Mouse (Mus musculus) ES-Bruce4 (cell line): ENCODE measurements at regions not wholly inside any gene's neighbourhood (a gene's known extent, or its start where the extent isn't known, plus 50 kb on each side); places are given as distances from the start of the nearest gene placed in this dataset.
"Not testable (repeated sequence)": the region's sequence is repeated elsewhere in the genome, so short reads cannot be mapped to it uniquely, and the experiment has no call there.

Source experiments
- H3K27ac ChIP-seq: 2 replicates; pipeline ENCODE4 v1.5.1; 2012; ENCODE audit warnings: low read length, inconsistent platforms; ENCODE audit not compliant: insufficient read depth
- H3K27me3 ChIP-seq: 2 replicates; pipeline ENCODE4 v1.6.1; 2012; ENCODE audit warnings: mild to moderate bottlenecking, low read length, inconsistent platforms; ENCODE audit not compliant: control insufficient read depth, poor library complexity, insufficient read depth, severe bottlenecking
- H3K36me3 ChIP-seq: 2 replicates; pipeline ENCODE4 v1.6.1; 2012; ENCODE audit warnings: inconsistent platforms, mild to moderate bottlenecking, low read length, moderate library complexity; ENCODE audit not compliant: control insufficient read depth, poor library complexity, insufficient read depth, severe bottlenecking
- H3K4me1 ChIP-seq: one replicate; pipeline ENCODE4 v1.8.1; 2011; ENCODE audit warnings: low read length; ENCODE audit not compliant: control insufficient read depth, insufficient read depth
- H3K4me3 ChIP-seq: 2 replicates; pipeline ENCODE4 v1.5.1; 2011; ENCODE audit warnings: low read depth, mild to moderate bottlenecking, low read length
- H3K9ac ChIP-seq: 2 replicates; pipeline ENCODE4 v1.6.1; 2012; ENCODE audit warnings: low read depth, mild to moderate bottlenecking, inconsistent platforms; ENCODE audit not compliant: poor library complexity, severe bottlenecking
- H3K9me3 ChIP-seq: replicated peaks from 2 replicates; pipeline ENCODE4 v1.6.1; 2012; ENCODE audit warnings: mild to moderate bottlenecking, low read length, inconsistent platforms; ENCODE audit not compliant: control insufficient read depth, poor library complexity, insufficient read depth, severe bottlenecking
- CTCF ChIP-seq: IDR thresholded peaks from one replicate; pipeline ENCODE4 v1.8.1; 2011; ENCODE audit warnings: low read depth, low read length
- EP300 ChIP-seq: IDR thresholded peaks from 2 replicates; pipeline ENCODE4 v1.6.1; 2011; ENCODE audit warnings: low read depth, low read length; ENCODE audit not compliant: insufficient read depth
- POLR2A ChIP-seq: IDR thresholded peaks from one replicate; pipeline ENCODE4 v1.8.1; 2011; ENCODE audit warnings: low read length; ENCODE audit not compliant: insufficient read depth

DNA sequence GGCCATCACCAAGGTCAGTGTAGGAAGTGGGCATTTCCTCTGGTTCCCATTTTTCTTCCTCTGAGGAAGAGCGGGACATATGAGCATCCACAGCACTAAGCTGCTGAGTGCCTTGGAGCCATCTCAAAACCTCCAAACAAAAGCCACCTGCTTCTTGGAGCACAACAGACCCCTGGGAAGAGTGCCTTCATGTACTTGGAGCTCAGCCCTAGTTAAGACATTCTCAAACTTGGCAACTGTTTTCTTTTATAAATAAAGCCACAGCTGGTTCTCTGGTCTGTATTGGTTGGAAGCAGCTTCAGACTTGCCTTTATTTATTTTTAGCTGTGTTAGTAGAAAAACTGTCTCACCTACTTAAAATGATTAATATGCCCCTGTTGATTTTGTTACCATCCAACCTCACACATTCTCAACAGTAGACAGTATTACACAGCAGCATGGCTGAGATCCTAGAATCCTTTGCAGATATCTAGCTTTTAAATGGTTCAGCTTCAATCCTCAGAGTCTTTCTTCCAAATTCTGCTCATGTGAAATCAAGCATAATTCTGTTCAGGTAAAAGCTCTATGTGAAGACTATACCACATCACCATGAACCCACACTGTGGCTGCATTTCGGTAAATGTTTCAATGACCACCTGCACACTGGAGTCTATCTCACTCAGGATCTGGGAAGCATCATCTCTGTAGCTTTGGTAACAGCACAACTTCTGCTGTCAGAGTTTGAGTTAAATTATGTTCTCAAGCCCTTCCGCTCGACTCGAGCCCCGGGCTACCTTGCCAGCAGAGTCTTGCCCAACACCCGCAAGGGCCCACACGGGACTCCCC lies 186.4 kb upstream of the Rarb start:
- no peak overlapping the region for H3K27ac ChIP-seq
- H3K9me3 ChIP-seq: no peaks in the 10 kb centered on the region
- H3K4me1 ChIP-seq: no peaks in the 10 kb centered on the region
- TF ChIP-seq CTCF: no peak
- no peak for TF ChIP-seq EP300
- no peak for TF ChIP-seq POLR2A
- H3K36me3 ChIP-seq: no peaks in the 10 kb centered on the region
- no peaks in the 10 kb centered on the region; the same call in 1 of the 2 replicates for H3K27me3 ChIP-seq
- H3K9ac ChIP-seq: no peak overlapping the region
- no peak overlapping the region for H3K4me3 ChIP-seq

DNA sequence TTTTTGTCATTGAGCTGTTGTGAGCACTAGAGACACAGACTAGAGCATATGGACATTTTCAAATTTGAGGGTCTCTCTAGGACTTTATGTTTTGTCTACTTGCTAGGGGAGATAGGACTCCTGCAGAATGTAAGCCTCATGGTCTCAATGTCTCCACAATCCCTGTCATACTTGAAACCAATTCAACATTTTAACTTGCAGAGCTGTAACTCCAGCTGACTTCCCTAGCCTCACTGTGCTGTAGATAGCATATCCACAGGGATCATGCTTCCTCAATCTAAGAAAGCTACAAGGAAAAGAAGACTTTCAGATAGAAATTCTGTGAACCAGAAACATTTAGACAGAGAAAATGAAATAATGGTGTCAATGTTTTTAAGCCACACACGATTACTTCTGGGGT lies 185.8 kb upstream of the Rarb start:
- Histone ChIP-seq H3K9me3 (no peaks in the 10 kb centered on the region), H3K27ac (no peak overlapping the region), H3K27me3 (no peaks in the 10 kb centered on the region; the same call in 1 of the 2 replicates), H3K4me3 (no peak overlapping the region), H3K36me3 (no peaks in the 10 kb centered on the region), H3K9ac (no peak overlapping the region), H3K4me1 (no peaks in the 10 kb centered on the region)
- no peak for TF ChIP-seq POLR2A
- TF ChIP-seq EP300: no peak

DNA sequence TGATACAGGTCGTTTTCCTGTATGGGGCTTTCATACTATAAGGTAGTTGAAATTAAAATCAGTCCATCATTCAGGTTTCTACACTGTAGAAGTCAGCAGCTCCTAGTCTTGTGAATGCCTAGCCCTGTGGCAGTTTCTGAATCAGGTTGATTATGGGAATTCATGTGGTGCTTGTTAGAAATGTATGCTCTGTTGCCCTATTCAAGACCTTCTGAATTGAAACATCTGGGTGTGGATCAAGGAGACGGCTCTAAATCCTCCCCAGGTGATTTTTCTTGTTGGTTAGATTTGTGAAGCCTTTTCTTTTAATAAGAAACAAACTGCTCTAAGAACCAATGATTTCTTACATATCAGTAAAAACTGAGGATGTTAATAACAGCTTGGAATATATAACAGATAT lies 177.8 kb upstream of the Rarb start:
- Histone ChIP-seq H3K27me3 (no peaks in the 10 kb centered on the region), H3K9ac (no peak overlapping the region), H3K4me1 (no peaks in the 10 kb centered on the region), H3K4me3 (no peak overlapping the region), H3K27ac (no peak overlapping the region), H3K36me3 (no peaks in the 10 kb centered on the region), H3K9me3 (no peaks in the 10 kb centered on the region)
- no peak for TF ChIP-seq POLR2A
- TF ChIP-seq EP300: no peak
- no peak for TF ChIP-seq CTCF

DNA sequence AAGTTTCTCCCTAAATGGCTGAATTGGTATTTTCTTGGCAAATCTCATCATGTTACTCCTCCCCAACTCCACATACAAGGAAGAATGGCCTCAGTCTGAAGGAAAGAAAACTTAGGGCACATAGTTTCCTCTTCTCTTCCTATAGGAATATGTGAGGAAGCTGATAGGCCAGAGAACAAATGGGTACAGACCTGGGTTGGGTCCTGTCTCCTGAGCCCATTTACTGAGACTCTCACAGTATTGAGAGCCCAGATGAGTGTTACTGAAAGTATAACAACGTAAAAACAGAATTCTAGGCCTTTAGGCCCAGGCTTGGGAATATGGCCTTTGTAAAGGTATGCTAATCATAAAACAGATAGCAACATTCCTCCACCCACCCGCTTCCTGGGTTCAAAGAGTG lies 152.0 kb upstream of the Rarb start:
- not testable (repeated sequence) for H3K36me3 ChIP-seq, H3K27me3 ChIP-seq, H3K4me3 ChIP-seq, H3K9ac ChIP-seq, H3K4me1 ChIP-seq
- Histone ChIP-seq H3K27ac (0 out of 2 replicates have a peak overlapping the region, but pooled peaks have one; percentile 44), H3K9me3 (peaks cover 11% of the 10 kb centered on the region)

DNA sequence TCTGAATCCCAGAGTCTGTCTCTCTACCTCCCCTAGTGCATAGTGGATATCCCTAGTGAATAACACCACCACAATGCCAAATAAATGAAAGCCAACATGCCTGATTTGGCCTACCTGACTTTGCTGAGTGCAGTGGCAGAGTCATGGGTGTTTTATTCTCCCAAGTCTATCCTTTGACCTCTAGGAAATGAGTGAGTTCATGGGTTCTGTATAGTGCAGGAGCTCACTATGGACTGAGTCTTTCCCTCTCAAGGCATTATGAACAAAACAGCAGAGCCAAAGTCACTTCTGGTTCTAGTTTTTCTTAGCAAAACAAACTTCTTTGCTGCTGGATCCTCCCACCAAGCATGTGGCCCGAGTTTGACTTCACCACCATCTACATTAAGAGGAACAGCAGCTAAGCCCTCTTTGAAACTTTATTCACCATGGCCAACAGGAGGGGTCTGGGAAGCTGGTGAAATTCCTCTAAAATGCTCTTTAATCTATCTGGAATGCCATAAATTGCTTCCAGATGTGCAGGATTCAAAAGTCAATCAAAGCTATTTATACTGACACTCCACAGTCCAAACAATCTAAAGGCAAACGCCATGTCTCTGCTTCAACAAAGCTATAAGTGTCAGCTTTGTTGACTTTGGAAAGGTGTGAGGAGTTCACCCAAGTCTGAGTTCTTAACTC lies 145.9 kb upstream of the Rarb start:
- no peak for TF ChIP-seq CTCF
- TF ChIP-seq POLR2A: no peak
- no peak for TF ChIP-seq EP300
- no peak overlapping the region for H3K27ac ChIP-seq

DNA sequence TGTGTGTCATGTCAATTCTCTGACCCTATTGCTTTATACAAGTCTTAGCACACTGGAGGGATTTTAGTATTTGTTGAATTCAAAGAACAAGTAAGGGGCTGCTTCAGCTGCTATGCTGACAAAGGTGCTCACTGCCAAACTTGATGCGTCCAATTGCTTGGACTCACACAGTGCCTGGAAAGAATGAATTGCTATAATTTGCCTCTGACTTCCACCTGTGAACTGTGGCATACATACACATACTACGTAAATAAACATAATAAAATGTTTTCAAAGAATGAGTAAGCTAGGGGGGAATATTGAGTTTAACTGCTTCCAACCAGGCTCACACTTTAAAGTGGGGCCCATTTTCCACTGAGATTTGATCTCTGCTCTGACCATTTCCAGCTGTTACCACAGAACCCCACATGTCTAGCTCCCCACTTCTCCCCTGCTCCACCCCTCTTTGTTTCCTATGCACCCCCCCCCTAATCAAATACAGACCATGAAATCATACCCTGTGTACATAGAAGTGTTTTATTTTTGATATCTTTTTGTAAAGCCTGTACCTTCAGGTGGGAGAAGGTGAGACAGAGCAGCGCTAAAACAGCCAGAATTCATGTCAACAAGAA lies 143.4 kb upstream of the Rarb start:
- no peaks in the 10 kb centered on the region for H3K9me3 ChIP-seq
- no peaks in the 10 kb centered on the region; the same call in 1 of the 2 replicates for H3K27me3 ChIP-seq
- no peak overlapping the region for H3K4me3 ChIP-seq
- H3K27ac ChIP-seq: no peak overlapping the region
- no peak for TF ChIP-seq POLR2A
- H3K4me1 ChIP-seq: no peaks in the 10 kb centered on the region
- no peak overlapping the region for H3K9ac ChIP-seq
- H3K36me3 ChIP-seq: no peaks in the 10 kb centered on the region

More for the DNA sequence above, 145.9 kb upstream of the Rarb start:
- Histone ChIP-seq H3K4me1 (no peaks in the 10 kb centered on the region), H3K27me3 (no peaks in the 10 kb centered on the region; the same call in 1 of the 2 replicates), H3K36me3 (no peaks in the 10 kb centered on the region), H3K9ac (no peak overlapping the region), H3K9me3 (no peaks in the 10 kb centered on the region), H3K4me3 (no peak overlapping the region)
